Mouse (Mus musculus): ENCODE measurements at regions not wholly inside any gene's neighbourhood (a gene's known extent, or its start where the extent isn't known, plus 50 kb on each side); places are given as distances from the start of the nearest gene placed in this dataset.

DNA sequence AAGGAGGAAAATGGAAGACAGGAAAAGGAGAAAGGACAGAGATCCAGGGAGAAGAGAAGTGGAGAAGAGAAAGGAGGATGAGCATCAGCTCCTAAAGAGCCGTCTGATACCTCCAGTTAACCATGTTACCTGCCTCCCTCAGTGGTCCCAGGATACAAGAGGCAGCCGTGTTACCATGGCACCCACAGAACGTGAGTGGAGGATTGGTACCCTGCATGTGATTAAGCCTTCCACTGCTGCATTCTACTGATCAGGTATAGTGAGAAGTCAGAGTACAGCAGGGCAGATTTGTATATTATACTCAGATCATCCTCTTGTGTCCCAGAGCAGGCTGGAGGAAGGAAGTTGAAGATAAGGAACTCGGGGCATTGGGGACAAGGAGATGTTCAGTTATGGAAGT, 115.5 kb upstream of the Tas2r119 start:
- DNase-seq (ENCODE audit: low read depth, low spot score), result no peak

DNA sequence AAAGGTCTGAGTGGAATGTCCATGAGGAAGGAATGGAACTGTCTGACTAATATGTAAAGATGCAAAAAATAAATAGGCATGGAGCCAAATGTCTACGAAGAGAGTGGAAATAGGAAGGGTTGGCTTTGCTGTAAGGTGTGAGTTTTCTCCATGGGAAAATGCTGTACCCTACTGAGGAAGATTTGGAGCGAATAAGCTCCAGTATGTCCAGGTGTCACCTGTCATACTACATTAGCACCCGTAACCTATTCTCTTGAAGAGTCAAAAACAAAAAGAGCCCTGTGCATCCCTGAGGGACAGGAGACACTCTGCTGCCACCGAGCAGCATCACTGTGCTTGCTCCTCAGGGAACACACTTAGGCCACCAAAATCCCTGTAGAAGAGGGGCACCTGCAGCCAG, 95.0 kb upstream of the Tas2r119 start:
- no peak for DNase-seq (ENCODE audit: low read depth, low spot score)

DNA sequence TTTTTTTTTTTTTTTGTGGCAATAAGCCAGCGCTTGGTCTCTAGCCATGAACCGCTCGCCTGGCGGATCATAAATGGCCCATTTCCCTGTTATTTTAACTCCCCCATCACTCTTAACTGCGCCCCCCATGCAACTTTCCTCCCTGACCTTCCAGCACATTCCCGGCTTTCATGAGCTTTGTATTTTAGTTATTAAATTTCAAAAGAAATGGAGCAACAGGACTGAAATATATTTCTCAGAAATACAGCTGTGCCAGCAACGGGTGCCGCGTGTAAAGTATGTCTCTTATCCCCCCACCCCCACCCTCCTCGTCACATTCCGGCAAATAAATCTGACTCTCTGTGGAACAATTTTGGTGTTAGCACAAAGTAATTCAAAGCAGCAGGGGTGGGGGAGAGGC, 83.2 kb upstream of the Tas2r119 start:
- no peak for DNase-seq (ENCODE audit: low read depth, low spot score)

DNA sequence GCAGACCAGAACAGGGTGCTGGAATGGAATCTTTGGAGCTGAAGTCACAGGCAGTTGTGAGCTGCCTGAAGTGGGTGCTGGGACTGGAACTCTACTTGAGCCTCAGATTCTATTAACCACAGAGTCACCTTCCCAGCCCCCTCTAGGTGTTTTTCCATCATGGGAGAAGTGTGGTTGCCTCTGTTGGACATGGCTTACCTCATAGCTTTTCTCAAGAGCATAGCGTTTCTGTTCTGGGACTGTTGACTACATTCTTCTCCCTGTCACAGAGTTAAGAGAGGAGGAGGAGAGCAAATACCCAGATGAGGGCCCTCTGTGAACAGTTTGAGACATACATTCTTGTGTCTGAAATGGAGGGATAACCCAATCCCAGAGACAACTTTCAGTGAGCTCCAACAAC, 81.5 kb upstream of the Tas2r119 start:
- no peak for DNase-seq (ENCODE audit: low read depth, low spot score)

DNA sequence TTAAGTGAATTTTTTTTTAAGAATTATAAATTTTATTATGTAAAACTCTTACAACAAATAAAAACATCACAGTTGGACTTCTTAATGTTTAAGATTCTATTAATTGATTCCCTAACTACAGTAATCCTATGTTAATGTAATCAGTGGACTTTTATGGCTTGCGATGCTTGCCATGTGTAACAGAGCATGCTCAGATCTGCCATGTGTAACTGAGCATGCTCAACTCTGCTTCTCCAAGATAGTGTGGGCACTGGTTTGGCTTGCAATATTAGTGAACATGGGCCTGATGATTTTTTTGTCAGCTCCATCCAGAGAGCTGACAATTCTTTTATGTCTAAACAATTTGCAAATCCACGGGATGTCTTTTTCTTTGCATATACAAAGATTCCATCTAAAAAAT, 66.4 kb upstream of the Tas2r119 start:
- no peak for DNase-seq (ENCODE audit: low read depth, low spot score)

Measured in retina, postnatal 7 days (tissue).